Mouse (Mus musculus) central nervous system, embryonic 14 days (tissue): Measurements from ENCODE around the gene Btg1-ps2. TPM values are rescaled to one million over a fixed set of nuclear protein-coding genes. Genes with fewer than 3 reads are reported as not detected.

Experiments used
- polyA plus RNA-seq: library from polyadenylated mRNA; depleted of rRNA; stranded (reverse); fragments of >200 nt; gene quantifications from 2 replicates; pipeline ENCODE4 v1.2.3, GENCODE M21; 2012; rRNA removed

Btg1-ps2 gene
- polyA plus RNA-seq, result not detected in 2 replicates

GRCm38 (mm10) chrX:38043014-38043413 is at the start of gene Btg1-ps2:
Gene Btg1-ps2, minus strand, starts transcription at chrX:38043114.

GRCm38 (mm10) chrX:38085041-38085440 is 42.1 kb upstream of the Btg1-ps2 start, which contains the start of gene Rhox11:
Gene Rhox11, minus strand, starts transcription at chrX:38085141.

GRCm38 (mm10) chrX:38066175-38066574 is 23.3 kb upstream of the Btg1-ps2 start, which contains the start of gene Rhox10:
Gene Rhox10, plus strand, starts transcription at chrX:38066475.

GRCm38 (mm10) chrX:38018597-38018996 is 24.3 kb downstream of the Btg1-ps2 start, which contains the start of gene Btg1-ps1:
Gene Btg1-ps1, minus strand, starts transcription at chrX:38018815.

Other genes with a start within 250 kb of the Btg1-ps2 start
- gene Rhox5, start 238.3 kb downstream of the Btg1-ps2 start, polyA plus RNA-seq, result 0.34 and 0.35 TPM in 2 replicates
- not detected in 2 replicates for gene Rhox6, start 216.2 kb downstream of the Btg1-ps2 start, polyA plus RNA-seq
- gene Rhox7a, start 211.4 kb downstream of the Btg1-ps2 start, polyA plus RNA-seq, result not detected in 2 replicates
- gene Rhox8, start 164.2 kb downstream of the Btg1-ps2 start, polyA plus RNA-seq, result not detected in 2 replicates
- not detected in 2 replicates for gene Rhox7b, start 145.9 kb downstream of the Btg1-ps2 start, polyA plus RNA-seq
- not detected in 2 replicates for gene Rhox9, start 141.3 kb downstream of the Btg1-ps2 start, polyA plus RNA-seq
- gene Btg1-ps1, start 24.3 kb downstream of the Btg1-ps2 start, polyA plus RNA-seq, result not detected in 2 replicates
- gene Rhox10, start 23.4 kb upstream of the Btg1-ps2 start, polyA plus RNA-seq, result not detected in 2 replicates
- gene Rhox11, start 42.0 kb upstream of the Btg1-ps2 start, polyA plus RNA-seq, result not detected in 2 replicates
- gene Rhox12, start 67.8 kb upstream of the Btg1-ps2 start, polyA plus RNA-seq, result not detected in 2 replicates
- gene Rhox13, start 78.1 kb upstream of the Btg1-ps2 start, polyA plus RNA-seq, result not detected in 2 replicates
- 14.1 and 16.9 TPM in 2 replicates for gene Zbtb33, start 146.7 kb upstream of the Btg1-ps2 start, polyA plus RNA-seq
- gene Tmem255a, start 209.3 kb upstream of the Btg1-ps2 start, polyA plus RNA-seq, result 10.6 and 15.6 TPM in 2 replicates